Mouse (Mus musculus): ENCODE data around the gene Anks1b.

The Anks1b gene

GRCm38 (mm10) chr10:89946636-89947349 lies 73.5 kb downstream of the Anks1b start:
- DNase-seq (ENCODE audit: low spot score in 2 of 2) = no peak

DNA sequence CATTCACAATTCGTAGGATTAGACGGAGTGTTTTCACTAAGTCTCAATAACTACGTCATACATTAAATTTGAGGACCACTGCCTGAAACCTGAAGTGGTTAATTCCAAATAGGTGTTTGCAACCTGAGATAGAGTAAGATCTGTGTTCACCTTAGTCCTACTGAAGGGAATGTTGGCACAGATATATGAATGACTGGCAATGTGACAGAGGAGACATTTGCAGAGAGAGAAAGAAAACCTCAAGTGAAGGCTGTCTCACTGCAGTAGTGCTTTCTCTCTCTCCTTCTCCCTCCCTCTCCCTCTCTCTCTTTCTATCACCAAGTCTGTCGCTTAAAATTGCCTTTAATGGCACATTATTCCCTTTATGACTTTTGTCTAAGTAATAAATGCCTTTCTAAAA lies 101.1 kb downstream of the Anks1b start:
- no peak for DNase-seq (ENCODE audit: low spot score in 2 of 2)

- DNase-seq (ENCODE audit: low spot score in 2 of 2) = peak; percentile 11 to 30
These were observed 102.1 kb downstream of the Anks1b start for GRCm38 (mm10) chr10:89975431-89975841.

GRCm38 (mm10) chr10:89976577-89976976 lies 103.3 kb downstream of the Anks1b start:
- DNase-seq (ENCODE audit: low spot score in 2 of 2) = no peak

GRCm38 (mm10) chr10:89994171-89994570 lies 120.9 kb downstream of the Anks1b start:
- no peak for DNase-seq (ENCODE audit: low spot score in 2 of 2)

- DNase-seq (ENCODE audit: low spot score in 2 of 2) = no peak
These were observed 122.5 kb downstream of the Anks1b start for GRCm38 (mm10) chr10:89995621-89996428.

DNA sequence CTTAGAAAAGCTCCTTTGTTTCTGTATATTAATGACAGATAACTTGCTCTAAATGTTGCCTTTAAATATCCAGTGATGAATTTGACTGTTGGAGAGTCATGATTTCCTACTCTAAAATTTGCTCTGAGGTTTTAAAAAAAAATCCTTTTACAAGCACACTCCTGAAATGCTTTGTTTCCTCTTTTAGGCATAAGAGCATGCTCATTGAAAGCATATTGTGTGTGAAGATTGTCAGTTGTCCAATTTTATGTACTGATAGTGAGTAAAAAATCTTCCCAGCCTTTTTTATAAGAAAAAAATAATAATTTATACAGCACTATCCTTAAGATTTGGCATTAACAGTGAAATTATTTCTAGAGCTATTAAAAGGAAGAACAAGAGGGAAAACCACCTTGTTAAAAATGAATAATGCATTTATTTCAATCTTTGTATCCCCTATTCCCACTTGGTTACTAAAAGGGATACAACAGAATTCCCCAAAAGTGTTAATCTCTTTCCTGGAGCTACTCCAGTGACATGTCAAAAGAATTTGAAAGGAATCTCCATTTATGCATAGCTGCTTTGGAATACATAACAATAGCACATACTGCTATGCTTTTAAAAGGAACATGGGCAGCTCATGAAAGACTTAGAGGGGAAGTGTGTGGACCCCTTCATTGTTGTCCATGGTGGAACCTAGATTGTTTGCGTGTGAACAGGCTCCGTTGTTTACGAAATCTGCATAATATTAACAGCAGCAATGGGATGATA lies 130.8 kb downstream of the Anks1b start:
- no peak for DNase-seq (ENCODE audit: low spot score in 2 of 2)

- DNase-seq (ENCODE audit: low spot score in 2 of 2) = no peak
These were observed 131.6 kb downstream of the Anks1b start for GRCm38 (mm10) chr10:90004882-90005281.

DNA sequence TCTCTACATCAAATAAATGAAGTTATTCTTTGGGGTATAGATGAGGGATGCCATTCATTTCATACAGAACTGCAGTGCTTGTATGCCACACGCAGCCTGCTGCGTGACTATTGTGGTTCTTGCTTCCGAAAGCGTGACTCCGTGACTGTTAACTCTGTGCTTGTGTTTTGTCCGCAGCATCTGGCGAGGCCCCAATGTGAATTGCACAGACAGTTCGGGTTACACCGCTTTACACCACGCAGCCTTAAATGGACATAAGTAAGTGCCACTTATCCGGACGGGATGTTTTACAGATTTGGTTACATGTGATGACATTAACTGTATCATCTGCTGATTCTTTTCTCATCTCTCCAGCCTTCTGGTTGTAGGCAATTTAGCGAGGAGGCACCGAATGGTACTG lies 159.7 kb downstream of the Anks1b start:
- no peak for DNase-seq (ENCODE audit: low spot score in 2 of 2)

- no peak for DNase-seq (ENCODE audit: low spot score in 2 of 2)
These were observed 170.0 kb downstream of the Anks1b start for GRCm38 (mm10) chr10:90043287-90043686.

- DNase-seq (ENCODE audit: low spot score in 2 of 2) = peak; percentile 28 to 57
These were observed 170.5 kb downstream of the Anks1b start for GRCm38 (mm10) chr10:90043773-90044172.

DNA sequence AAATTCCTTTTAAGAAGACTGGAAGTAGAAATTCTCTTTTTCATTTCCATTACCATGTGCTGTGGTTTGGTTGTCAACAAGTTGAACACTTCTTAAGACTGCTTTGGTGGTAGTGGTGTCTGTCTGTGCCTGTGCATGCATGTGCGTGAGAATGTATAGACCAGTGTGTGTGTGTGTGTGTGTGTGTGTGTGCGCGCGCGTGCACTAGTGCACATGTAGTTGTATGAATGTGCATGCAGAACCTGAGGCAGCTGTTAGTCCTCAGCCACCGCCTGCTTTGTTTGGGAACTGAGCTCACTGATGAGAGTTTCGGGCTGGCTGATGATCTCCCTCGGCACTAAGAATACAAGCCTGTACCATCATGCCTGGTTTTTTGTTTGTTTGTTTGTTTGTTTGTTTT lies 170.9 kb downstream of the Anks1b start:
- no peak for DNase-seq (ENCODE audit: low spot score in 2 of 2)

DNA sequence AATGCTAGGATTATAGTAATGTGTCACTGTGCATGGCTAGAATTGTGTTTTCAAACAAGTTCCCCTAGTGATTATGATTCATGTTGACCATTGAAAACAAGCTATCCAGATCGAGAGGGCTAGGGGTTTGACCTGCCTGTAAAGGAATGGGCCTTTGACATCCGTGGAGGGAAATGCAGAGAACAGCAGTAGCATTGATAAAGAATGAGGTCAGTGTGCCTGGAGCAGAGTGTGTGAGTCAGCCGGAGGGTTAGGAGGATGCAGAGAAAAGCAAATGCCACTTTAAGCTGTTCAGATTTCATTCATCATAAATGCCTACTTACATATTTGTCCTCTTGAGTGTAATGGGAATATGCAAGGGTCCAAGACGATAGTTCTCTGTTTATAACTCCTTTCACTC lies 195.3 kb downstream of the Anks1b start:
- no peak for DNase-seq (ENCODE audit: low spot score in 2 of 2)

- no peak for DNase-seq (ENCODE audit: low spot score in 2 of 2)
These were observed 204.6 kb downstream of the Anks1b start for GRCm38 (mm10) chr10:90077930-90078329.

DNA sequence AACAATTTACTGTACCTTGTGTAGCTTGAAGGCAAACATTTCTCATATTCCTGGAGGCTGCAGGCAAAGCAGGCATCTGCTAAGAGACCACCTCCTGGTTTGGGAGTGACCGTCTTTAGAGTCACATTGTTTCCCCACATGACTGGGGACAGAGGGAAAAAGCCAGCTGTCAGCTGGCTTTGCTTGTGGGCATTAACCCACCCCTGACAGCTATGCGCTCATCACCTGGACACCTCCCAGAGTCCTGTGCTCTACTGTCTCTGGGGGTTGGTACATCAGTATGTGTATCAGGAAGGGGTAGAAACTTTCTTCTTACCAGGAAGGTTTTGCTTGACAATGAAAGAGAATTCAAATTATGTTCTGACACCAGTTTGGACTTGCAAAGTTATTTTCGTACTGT lies 207.8 kb downstream of the Anks1b start:
- no peak for DNase-seq (ENCODE audit: low spot score in 2 of 2)

- DNase-seq (ENCODE audit: low spot score in 2 of 2) = peak in 1 of 2 experiments; percentile 31
These were observed 208.3 kb downstream of the Anks1b start for GRCm38 (mm10) chr10:90081630-90082029.

- no peak for DNase-seq (ENCODE audit: low spot score in 2 of 2)
These were observed 220.6 kb downstream of the Anks1b start for GRCm38 (mm10) chr10:90093877-90094276.

- DNase-seq (ENCODE audit: low spot score in 2 of 2) = no peak
These were observed 239.4 kb downstream of the Anks1b start for GRCm38 (mm10) chr10:90112662-90113061.

DNA sequence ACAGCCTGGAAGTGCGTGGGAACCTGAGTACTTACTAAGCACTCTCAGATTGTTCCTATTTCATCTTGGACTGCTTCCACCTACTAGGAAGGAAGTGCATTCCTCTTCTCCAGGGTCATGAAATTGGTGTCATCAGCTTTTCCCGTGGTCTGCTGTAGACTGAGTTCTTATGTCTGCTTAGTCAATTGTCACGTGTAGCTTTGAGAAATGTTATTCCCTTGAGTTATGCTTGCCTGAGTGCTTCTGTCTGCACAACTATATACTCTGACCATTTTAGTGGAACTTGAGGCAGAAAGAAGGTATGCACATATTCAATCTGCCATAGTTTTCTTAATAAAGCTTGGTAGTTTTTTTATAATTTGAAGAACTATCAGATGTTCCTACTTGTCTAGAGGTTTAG lies 243.6 kb downstream of the Anks1b start:
- no peak for DNase-seq (ENCODE audit: low spot score in 2 of 2)

DNA sequence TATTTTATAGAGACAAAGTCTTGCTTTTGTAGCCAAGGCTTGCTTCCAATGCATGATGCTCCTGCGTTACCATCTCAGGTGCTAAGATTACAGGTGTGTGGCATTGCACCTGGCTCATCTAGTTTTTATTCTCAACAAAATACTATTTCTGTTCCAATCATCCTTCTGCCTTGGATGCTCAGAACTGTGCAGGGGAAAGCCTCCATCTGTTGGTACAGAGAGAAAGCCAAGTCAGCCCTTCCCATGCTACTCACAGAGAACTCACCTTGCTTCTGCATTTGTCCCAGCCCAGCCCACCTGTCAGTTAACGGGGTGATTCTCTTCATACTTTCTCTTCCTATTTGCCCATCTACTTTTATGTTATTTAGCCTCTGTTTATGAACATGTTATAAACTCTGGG lies 244.5 kb downstream of the Anks1b start:
- no peak for DNase-seq (ENCODE audit: low spot score in 2 of 2)

GRCm38 (mm10) chr10:90137538-90137937 lies 264.2 kb downstream of the Anks1b start:
- DNase-seq (ENCODE audit: low spot score in 2 of 2) = no peak

GRCm38 (mm10) chr10:90140947-90141346 lies 267.6 kb downstream of the Anks1b start:
- no peak for DNase-seq (ENCODE audit: low spot score in 2 of 2)
